Mouse (Mus musculus): ENCODE measurements around the gene Nrtn.

Nrtn gene

DNA sequence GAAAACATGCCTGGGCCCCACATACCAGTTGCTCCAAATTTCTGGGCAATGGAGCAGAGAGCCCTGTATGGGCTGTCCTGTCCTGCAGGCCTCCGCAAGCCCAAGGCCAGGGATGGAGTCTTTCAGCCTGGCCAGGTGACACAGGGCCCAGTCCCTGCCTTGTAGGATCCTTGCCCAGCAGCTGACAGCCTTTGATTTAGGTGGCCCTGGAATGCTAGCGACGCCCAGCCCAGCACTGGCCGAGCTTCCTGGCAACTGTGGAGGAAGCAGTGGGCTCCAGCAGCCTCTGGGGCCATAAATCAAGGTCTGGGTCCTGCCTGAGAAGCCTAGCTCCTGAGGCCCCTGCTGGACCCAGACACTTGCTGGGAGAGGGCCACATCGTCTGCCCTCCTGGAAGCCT, 34.9 kb downstream of the Nrtn start:
- DNase-seq (ENCODE audit: low read depth, low spot score), result no peak

- DNase-seq (ENCODE audit: low read depth, low spot score), result peak; percentile 98
Observed at GRCm38 (mm10) chr17:56717363-56718058, 39.8 kb downstream of the Nrtn start, which contains the start of the genes Ndufa11 and Vmac. Gene Ndufa11, plus strand, starts transcription at chr17:56717767. Gene Vmac, minus strand, starts transcription at chr17:56718022.

GRCm38 (mm10) chr17:56716655-56717362, 40.5 kb downstream of the Nrtn start:
- DNase-seq (ENCODE audit: low read depth, low spot score), result peak; percentile 99

DNA sequence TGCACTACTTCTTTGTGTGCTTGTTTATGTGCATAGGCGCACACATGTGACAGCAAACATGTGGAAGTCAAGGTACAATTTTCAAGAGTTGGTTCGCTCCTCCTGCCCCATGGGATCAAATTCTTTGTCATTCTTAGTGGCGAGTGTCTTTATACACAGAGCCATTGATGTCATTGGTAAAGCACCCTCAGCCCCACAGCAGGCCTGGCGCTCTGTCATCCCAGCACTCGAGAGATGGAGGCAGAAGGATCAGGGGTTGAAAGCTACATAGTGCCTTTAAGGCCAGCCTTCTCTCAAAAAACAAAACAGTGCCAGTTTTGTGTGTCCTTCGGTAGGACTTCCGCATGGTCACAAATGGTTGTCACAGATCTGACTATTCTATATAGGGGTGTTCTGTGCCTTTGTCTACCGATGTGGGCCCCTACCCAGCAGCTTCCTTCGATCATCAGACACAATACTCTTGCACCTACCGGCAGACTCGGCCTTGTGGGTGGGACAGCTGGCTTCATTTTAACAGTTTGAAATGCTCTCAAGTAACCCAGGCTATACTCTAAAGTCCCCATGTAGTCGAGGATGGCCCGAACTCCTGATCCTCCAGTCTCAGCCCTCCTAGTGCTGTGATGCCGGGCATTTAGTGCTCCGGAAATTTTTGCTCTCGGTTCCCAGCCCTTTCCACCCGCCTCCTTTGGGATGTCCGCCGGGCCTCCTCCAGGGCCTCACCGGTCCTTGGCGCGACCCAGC, 41.2 kb downstream of the Nrtn start:
- no peak for DNase-seq (ENCODE audit: low read depth, low spot score)

GRCm38 (mm10) chr17:56715360-56715759, 42.0 kb downstream of the Nrtn start:
- DNase-seq (ENCODE audit: low read depth, low spot score), result peak; percentile 14

- DNase-seq (ENCODE audit: low read depth, low spot score), result no peak
Observed at GRCm38 (mm10) chr17:56709708-56710107, 47.6 kb downstream of the Nrtn start.

GRCm38 (mm10) chr17:56708692-56709091, 48.6 kb downstream of the Nrtn start:
- no peak for DNase-seq (ENCODE audit: low read depth, low spot score)

GRCm38 (mm10) chr17:56706515-56706914, 50.8 kb downstream of the Nrtn start:
- DNase-seq (ENCODE audit: low read depth, low spot score), result no peak

DNA sequence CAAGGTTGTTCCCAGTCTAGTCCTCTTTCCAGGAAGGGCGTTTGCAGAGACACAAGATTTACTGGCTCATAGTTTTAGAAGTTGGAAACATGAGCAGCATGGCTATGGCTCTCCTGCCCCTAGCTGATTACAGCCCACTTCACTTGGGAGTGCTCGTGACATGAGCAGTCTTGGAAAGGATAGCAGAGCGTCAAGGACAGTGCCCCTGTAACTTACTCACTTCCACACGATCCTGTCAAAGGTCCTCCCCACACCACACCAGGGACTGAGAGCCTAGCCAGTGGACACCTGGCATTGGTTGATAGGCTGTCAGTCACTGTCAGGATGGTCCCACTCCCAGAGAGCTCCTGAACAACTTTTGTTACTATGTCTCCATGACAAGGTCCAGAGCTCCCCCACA, 54.3 kb downstream of the Nrtn start:
- no peak for DNase-seq (ENCODE audit: low read depth, low spot score)

Measured in CD4-positive, CD25-positive, alpha-beta regulatory T cell, adult 2 months (primary cell).